Mouse (Mus musculus) midbrain, postnatal 0 days (tissue): ENCODE data around the gene Furin. TPM values are rescaled to one million over a fixed set of nuclear protein-coding genes. Genes with fewer than 3 reads are reported as not detected.

ENCODE experiments used
- ATAC-seq: fragments of 200-750 bp; cut with Nextera tagmentation; 2 replicates; pipeline ENCODE4 v1.8.0; 2017; ENCODE audit warnings: moderate number of reproducible peaks, mild to moderate bottlenecking, moderate TSS enrichment, moderate library complexity; ENCODE audit not compliant: low FRiP score
- DNase-seq: peaks from one replicate; pipeline ENCODE4 v3.0.0-alpha.2; 2015; ENCODE audit warnings: low spot score
- H3K27ac ChIP-seq: fragments of 300-500 bp; sonication (generic); 2 replicates; pipeline ENCODE4 v1.5.1; 2014; ENCODE audit warnings: low read depth, mild to moderate bottlenecking, low read length, mixed read lengths
- H3K27me3 ChIP-seq: fragments of 300-500 bp; sonication (generic); 2 replicates; pipeline ENCODE4 v1.6.1; 2014; ENCODE audit warnings: low read length, control low read depth, mixed read lengths; ENCODE audit not compliant: insufficient read depth
- H3K36me3 ChIP-seq: fragments of 300-500 bp; sonication (generic); 2 replicates; pipeline ENCODE4 v1.6.1; 2014; ENCODE audit warnings: low read length, control low read depth, mixed read lengths; ENCODE audit not compliant: insufficient read depth
- H3K4me1 ChIP-seq: fragments of 300-500 bp; sonication (generic); 2 replicates; pipeline ENCODE4 v1.6.1; 2014; ENCODE audit warnings: mild to moderate bottlenecking, control low read depth, antibody characterized with exemption, low read length, mixed read lengths; ENCODE audit not compliant: insufficient read depth
- H3K4me2 ChIP-seq: fragments of 300-500 bp; sonication (generic); 2 replicates; pipeline ENCODE4 v1.6.1; 2014; ENCODE audit warnings: low read depth, mild to moderate bottlenecking, low read length, mixed read lengths; ENCODE audit not compliant: poor library complexity, severe bottlenecking
- H3K4me3 ChIP-seq: fragments of 300-500 bp; sonication (generic); 2 replicates; pipeline ENCODE4 v1.5.1; 2014; ENCODE audit warnings: low read depth, mild to moderate bottlenecking, low read length, moderate library complexity
- H3K9ac ChIP-seq: fragments of 300-500 bp; sonication (generic); replicated peaks from 2 replicates; pipeline ENCODE4 v1.6.1; 2014; ENCODE audit warnings: mild to moderate bottlenecking, low read length, moderate library complexity, mixed read lengths; ENCODE audit not compliant: poor library complexity, severe bottlenecking
- H3K9me3 ChIP-seq: fragments of 300-500 bp; sonication (generic); 2 replicates; pipeline ENCODE4 v1.6.1; 2016; ENCODE audit warnings: low read length, control low read depth
- CTCF ChIP-seq: IDR thresholded peaks from 2 replicates; pipeline ENCODE4 v1.5.1; 2016; ENCODE audit warnings: antibody characterized with exemption, mild to moderate bottlenecking
- WGBS: fragments of 180-500 bp; shearing (Covaris S2); extraction: QIAGEN DNeasy Blood & Tissue Kit; methylation state at CpG from one replicate; pipeline ENCODE4 v1.1.7; 2014; 5-methylcytosine and 5-hydroxymethylcytosine counted together
- polyA plus RNA-seq: library from polyadenylated mRNA; unstranded; fragments of >200 nt; fragmentation: Nextera tagmentation; extraction: Ambion mirVana; gene quantifications from 2 replicates; pipeline ENCODE4 v1.2.1, GENCODE M21; 2015
- total RNA-seq: library from RNA; depleted of rRNA; stranded (reverse); fragments of >200 nt; gene quantifications from 2 replicates; pipeline ENCODE4 v1.2.3, GENCODE M21; 2014

The Furin gene
- total and polyA plus RNA-seq, 2 experiments from 2014 or later, result 6.0 to 16.6 TPM

DNA sequence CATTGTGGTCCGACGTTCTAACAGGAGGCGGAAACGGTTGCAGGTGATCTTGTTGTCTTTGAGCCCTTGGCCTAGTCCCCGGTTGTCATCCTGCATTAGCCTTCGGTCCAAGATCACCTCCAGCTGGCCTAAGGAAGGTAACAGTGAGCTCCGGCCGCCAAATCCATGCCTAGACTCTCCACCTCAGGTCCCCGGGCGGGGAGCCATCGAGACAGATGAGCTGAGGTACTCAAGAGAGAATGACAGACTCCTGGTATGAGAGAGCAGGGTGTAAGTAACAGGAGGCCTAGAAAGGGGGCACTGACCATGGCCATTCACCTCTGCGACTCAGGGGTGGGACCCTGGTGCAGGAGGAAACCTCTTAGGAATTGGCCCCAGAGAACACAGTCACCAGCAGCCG, 48.9 kb downstream of the Furin start:
- 86% methylated on average over 13 of the region's 13 CpGs for WGBS
- H3K36me3 ChIP-seq, result peaks cover 66% of the 10 kb centered on the region

DNA sequence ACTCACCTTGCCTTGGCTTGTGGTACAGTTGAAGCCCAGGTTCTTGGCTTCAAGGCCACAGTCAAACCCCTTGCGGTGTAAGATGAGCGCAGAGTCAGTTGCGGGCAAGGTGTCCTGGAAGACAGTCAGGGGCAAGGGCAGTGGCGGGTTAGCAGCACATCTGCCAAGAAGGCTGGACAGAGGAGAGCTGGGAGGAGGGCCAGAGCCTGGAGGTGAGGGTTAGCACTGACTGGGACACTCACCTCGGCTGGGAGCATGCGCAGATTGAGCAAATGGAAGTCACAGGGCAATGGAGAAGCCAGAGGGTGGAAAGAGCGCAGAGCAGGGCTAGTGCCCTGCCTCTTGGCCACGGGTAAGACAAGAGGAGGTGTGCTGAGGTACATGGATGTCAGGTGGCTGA, 52.3 kb downstream of the Furin start:
- Histone ChIP-seq H3K27me3 (no peaks in the 10 kb centered on the region), H3K9ac (no peak overlapping the region), H3K4me3 (no peak overlapping the region), H3K9me3 (no peaks in the 10 kb centered on the region), H3K4me1 (no peaks in the 10 kb centered on the region), H3K36me3 (peaks cover 44% of the 10 kb centered on the region), H3K27ac (no peak overlapping the region), H3K4me2 (no peak overlapping the region)
- ATAC-seq, result no peak
- TF ChIP-seq CTCF, result no peak
- WGBS, result 91% methylated on average over 8 of the region's 8 CpGs
- no peak for DNase-seq

More for the DNA sequence above, 48.9 kb downstream of the Furin start:
- H3K4me1 ChIP-seq, result no peaks in the 10 kb centered on the region
- H3K9ac ChIP-seq, result no peak overlapping the region
- no peaks in the 10 kb centered on the region for H3K27me3 ChIP-seq
- H3K9me3 ChIP-seq, result no peaks in the 10 kb centered on the region
- H3K4me2 ChIP-seq, result no peak overlapping the region
- ATAC-seq, result no peak
- no peak for DNase-seq
- H3K4me3 ChIP-seq, result no peak overlapping the region
- no peak overlapping the region for H3K27ac ChIP-seq
- TF ChIP-seq CTCF, result no peak

DNA sequence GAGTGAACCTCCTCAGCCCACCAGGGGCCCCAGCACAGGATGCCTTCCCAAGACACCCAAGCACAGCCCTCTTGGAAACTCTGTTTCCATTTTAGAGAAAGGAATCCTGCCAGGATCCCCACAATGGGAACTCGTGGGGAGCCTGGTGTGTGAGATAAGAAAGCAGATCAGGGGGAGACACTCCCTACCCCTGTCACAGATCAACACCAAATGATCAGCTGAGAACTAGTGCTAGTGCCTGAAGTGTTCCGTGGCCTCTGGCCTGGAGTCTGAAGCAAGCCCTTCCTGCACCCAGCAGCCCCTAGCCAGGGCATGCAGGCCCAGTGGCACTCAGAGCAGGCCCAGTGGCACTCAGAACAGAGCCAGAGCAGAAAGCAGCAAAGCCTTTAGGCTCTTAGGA, 54.4 kb downstream of the Furin start:
- Histone ChIP-seq H3K9me3 (no peaks in the 10 kb centered on the region), H3K36me3 (peaks cover 30% of the 10 kb centered on the region), H3K4me2 (no peak overlapping the region), H3K4me3 (no peak overlapping the region), H3K9ac (no peak overlapping the region), H3K27ac (no peak overlapping the region), H3K27me3 (no peaks in the 10 kb centered on the region), H3K4me1 (no peaks in the 10 kb centered on the region)
- TF ChIP-seq CTCF, result no peak
- DNase-seq (no peak), ATAC-seq (no peak)
- WGBS, result 84% methylated on average over 2 of the region's 2 CpGs

DNA sequence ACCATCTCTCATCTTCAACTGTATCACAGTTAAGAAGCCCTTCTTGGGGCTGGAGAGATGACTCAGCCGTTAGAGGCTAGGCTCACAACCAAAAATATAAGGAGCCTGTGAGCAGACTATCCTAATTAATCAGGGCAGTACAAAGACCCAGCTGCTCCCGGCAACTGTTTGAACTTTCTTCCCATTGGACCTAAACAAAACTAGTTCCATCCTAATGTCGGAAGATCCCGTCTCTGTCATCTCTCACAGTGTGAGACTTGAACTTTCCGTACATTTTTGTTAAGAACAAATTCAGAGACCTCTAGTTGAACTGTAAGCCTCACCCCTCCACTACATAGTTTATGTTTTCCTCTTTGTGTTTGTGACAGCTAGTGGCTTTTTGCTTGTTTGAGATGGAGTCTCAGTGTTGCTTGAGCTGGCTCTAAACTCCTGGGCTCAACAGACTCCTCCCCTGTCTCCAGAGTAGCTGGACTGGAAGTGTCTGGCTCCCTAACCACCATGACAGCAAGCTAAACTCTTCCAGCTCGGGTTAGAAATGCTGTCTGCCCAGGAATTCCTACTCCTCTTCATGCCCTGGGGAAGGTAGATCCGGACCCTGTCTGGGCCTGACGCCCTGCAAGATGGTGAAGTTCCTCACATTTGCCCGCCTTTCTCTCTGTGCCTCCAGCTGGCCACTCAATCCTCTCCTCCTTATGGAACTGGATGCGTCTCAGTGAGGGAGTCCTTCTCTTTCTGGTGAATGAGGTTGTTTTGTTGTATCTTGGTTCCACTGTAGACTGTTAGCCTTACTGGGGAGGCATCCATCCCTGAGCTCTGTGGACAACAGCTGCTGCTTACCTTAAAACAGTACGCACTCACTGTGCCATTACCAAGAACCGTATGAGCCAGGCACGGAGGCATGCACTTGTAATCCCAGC, 57.3 kb downstream of the Furin start:
- Histone ChIP-seq H3K9ac (no peak overlapping the region), H3K27ac (0 out of 2 replicates have a peak overlapping the region, but pooled peaks have one; percentile 26), H3K27me3 (no peaks in the 10 kb centered on the region), H3K9me3 (no peaks in the 10 kb centered on the region), H3K36me3 (peaks cover 20% of the 10 kb centered on the region), H3K4me2 (no peak overlapping the region), H3K4me1 (peaks cover 6% of the 10 kb centered on the region; the same call in 1 of the 2 replicates), H3K4me3 (no peak overlapping the region)
- no peak for DNase-seq
- 67% methylated on average over 13 of the region's 13 CpGs for WGBS
- no peak for ATAC-seq
- no peak for TF ChIP-seq CTCF

DNA sequence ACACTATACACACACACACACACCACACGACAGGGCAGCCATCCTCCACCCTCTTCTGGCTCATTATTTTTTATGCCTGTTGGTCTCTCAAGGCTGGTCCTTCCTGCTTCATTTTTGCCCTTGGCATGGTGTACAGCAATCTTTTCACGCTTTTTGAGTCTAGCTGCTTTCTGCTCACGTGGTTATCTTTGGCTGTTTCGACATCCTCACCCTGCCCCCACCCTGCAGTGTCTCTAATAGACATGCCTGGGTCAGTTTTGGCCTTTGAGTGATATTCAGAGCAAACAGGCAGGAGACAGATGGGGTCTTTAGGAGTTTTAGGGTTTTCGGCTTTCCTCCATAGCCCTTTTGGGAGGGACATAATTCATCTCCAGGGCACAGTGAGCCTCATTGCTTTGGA, 58.4 kb downstream of the Furin start:
- Histone ChIP-seq H3K27ac (no peak overlapping the region), H3K36me3 (peaks cover 11% of the 10 kb centered on the region), H3K4me1 (peaks cover 11% of the 10 kb centered on the region; the same call in 1 of the 2 replicates), H3K4me3 (no peak overlapping the region), H3K27me3 (no peaks in the 10 kb centered on the region), H3K9me3 (no peaks in the 10 kb centered on the region), H3K9ac (no peak overlapping the region), H3K4me2 (no peak overlapping the region)
- no peak for DNase-seq
- no peak for TF ChIP-seq CTCF
- ATAC-seq, result no peak
- WGBS, result 89% methylated on average over 5 of the region's 5 CpGs

DNA sequence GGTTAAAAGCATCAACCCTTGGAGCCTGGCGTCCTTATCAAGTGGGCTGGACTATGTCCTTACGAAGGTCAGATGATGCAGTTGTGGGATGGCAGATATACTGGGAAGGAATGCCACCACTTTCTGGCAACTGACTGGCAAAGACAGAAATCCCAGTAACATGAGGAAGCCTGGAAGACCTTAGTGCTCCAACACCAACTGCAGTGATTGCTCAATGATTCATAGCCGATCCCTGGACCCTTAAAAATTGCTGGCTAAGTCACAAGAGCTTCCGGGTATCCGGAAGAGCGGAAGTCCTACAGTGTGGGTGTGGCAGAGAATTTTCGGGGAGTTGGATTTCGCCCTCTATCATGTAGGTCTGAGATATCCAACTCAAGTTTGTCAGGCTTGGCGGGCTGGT, 59.1 kb downstream of the Furin start:
- TF ChIP-seq CTCF, result no peak
- H3K4me2 ChIP-seq, result no peak overlapping the region
- no peak overlapping the region for H3K9ac ChIP-seq
- H3K4me1 ChIP-seq, result peaks cover 12% of the 10 kb centered on the region; the same call in 1 of the 2 replicates
- ATAC-seq (no peak), DNase-seq (no peak)
- no peaks in the 10 kb centered on the region for H3K27me3 ChIP-seq
- H3K27ac ChIP-seq, result no peak overlapping the region
- peaks cover 7% of the 10 kb centered on the region; the same call in 1 of the 2 replicates for H3K36me3 ChIP-seq
- no peaks in the 10 kb centered on the region for H3K9me3 ChIP-seq
- no peak overlapping the region for H3K4me3 ChIP-seq
- 96% methylated on average over 9 of the region's 9 CpGs for WGBS
